Mouse (Mus musculus) bone marrow, adult 2 months (tissue): ENCODE data around the gene Dbh. TPM values are rescaled to one million over a fixed set of nuclear protein-coding genes. Genes with fewer than 3 reads are reported as not detected.

ENCODE experiments used
- H3K27ac ChIP-seq: fragments of 200-500 bp; 2 replicates; pipeline ENCODE4 v1.5.1; 2012; ENCODE audit warnings: low read depth, mild to moderate bottlenecking, control low read depth, inconsistent platforms, low read length; ENCODE audit not compliant: control insufficient read depth, poor library complexity, insufficient read depth
- H3K4me1 ChIP-seq: fragments of 200-500 bp; 2 replicates; pipeline ENCODE4 v1.6.1; 2011; ENCODE audit warnings: low read length; ENCODE audit not compliant: control insufficient read depth, insufficient read depth
- H3K4me3 ChIP-seq: fragments of 200-500 bp; replicated peaks from 2 replicates; pipeline ENCODE3; 2011; ENCODE audit warnings: mild to moderate bottlenecking, low read depth, low read length, control low read depth; ENCODE audit not compliant: control insufficient read depth
- CTCF ChIP-seq: fragments of 200-500 bp; IDR thresholded peaks from 2 replicates; pipeline ENCODE4 v1.5.1; 2011; ENCODE audit warnings: low read length, control low read depth; ENCODE audit not compliant: control insufficient read depth, insufficient read depth
- POLR2A ChIP-seq: fragments of 200-500 bp; IDR thresholded peaks from 2 replicates; pipeline ENCODE4 v1.6.1; 2011; ENCODE audit warnings: low read depth, mild to moderate bottlenecking, control low read depth, low read length, borderline replicate concordance; ENCODE audit not compliant: control insufficient read depth
- WGBS: fragments of 180-500 bp; shearing (Covaris S2); methylation state at CpG from one replicate; pipeline ENCODE4 v1.1.7; 2018; 5-methylcytosine and 5-hydroxymethylcytosine counted together
- polyA plus RNA-seq: library from polyadenylated mRNA; stranded (reverse); fragments of >200 nt; gene quantifications from 2 replicates; pipeline ENCODE4 v1.2.4, GENCODE M21; 2011; ENCODE audit warnings: low replicate concordance; ENCODE audit not compliant: missing spikeins, insufficient read depth, insufficient read length

Dbh gene
- polyA plus RNA-seq, 1 experiment, result not detected

- Histone ChIP-seq H3K27ac (no peak overlapping the region), H3K4me3 (no peak overlapping the region), H3K4me1 (no peaks in the 10 kb centered on the region)
- 89% methylated on average over 10 of the region's 10 CpGs for WGBS
- TF ChIP-seq POLR2A (no peak), CTCF (no peak)
Measured at GRCm38 (mm10) chr2:27205666-27206065, 40.6 kb downstream of the Dbh start.

- no peaks in the 10 kb centered on the region for H3K4me1 ChIP-seq
- no peak overlapping the region for H3K27ac ChIP-seq
- no peak overlapping the region for H3K4me3 ChIP-seq
- WGBS, result 84% methylated on average over 15 of the region's 15 CpGs
- no peak for TF ChIP-seq POLR2A
- TF ChIP-seq CTCF, result no peak
Measured at GRCm38 (mm10) chr2:27206128-27206797, 41.2 kb downstream of the Dbh start.

- TF ChIP-seq POLR2A (no peak), CTCF (no peak)
Measured at GRCm38 (mm10) chr2:27207126-27207525, 42.1 kb downstream of the Dbh start.

GRCm38 (mm10) chr2:27209370-27209769 is 44.3 kb downstream of the Dbh start:
- Histone ChIP-seq H3K4me1 (peaks cover 2% of the 10 kb centered on the region), H3K27ac (no peak overlapping the region), H3K4me3 (no peak overlapping the region)
- WGBS, result 67% methylated on average over 9 of the region's 9 CpGs
- TF ChIP-seq POLR2A (no peak), CTCF (no peak)

More at GRCm38 (mm10) chr2:27207126-27207525, 42.1 kb downstream of the Dbh start:
- Histone ChIP-seq H3K27ac (no peak overlapping the region), H3K4me3 (no peak overlapping the region), H3K4me1 (peaks cover 2% of the 10 kb centered on the region)
- WGBS, result 78% methylated on average over 5 of the region's 5 CpGs

GRCm38 (mm10) chr2:27209816-27210215 is 44.8 kb downstream of the Dbh start:
- no peak overlapping the region for H3K27ac ChIP-seq
- TF ChIP-seq CTCF (no peak), POLR2A (no peak)
- no peak overlapping the region for H3K4me3 ChIP-seq
- 25% methylated on average over 5 of the region's 5 CpGs for WGBS
- peaks cover 2% of the 10 kb centered on the region for H3K4me1 ChIP-seq

GRCm38 (mm10) chr2:27210255-27210654 is 45.2 kb downstream of the Dbh start:
- no peak for TF ChIP-seq POLR2A
- peak; percentile 71 for TF ChIP-seq CTCF
- peaks cover 2% of the 10 kb centered on the region for H3K4me1 ChIP-seq
- H3K4me3 ChIP-seq, result no peak overlapping the region
- no peak overlapping the region for H3K27ac ChIP-seq
- WGBS, result 49% methylated on average over 7 of the region's 7 CpGs

GRCm38 (mm10) chr2:27210676-27211210 is 45.7 kb downstream of the Dbh start:
- 44% methylated on average over 12 of the region's 12 CpGs for WGBS

GRCm38 (mm10) chr2:27211966-27212893 is 47.2 kb downstream of the Dbh start:
- WGBS, result 45% methylated on average over 8 of the region's 8 CpGs
- no peak overlapping the region for H3K27ac ChIP-seq
- no peak for TF ChIP-seq CTCF
- no peak for TF ChIP-seq POLR2A
- peaks cover 2% of the 10 kb centered on the region for H3K4me1 ChIP-seq
- H3K4me3 ChIP-seq, result no peak overlapping the region

More at GRCm38 (mm10) chr2:27210676-27211210, 45.7 kb downstream of the Dbh start:
- Histone ChIP-seq H3K4me3 (no peak overlapping the region), H3K4me1 (peaks cover 2% of the 10 kb centered on the region), H3K27ac (no peak overlapping the region)
- no peak for TF ChIP-seq POLR2A
- TF ChIP-seq CTCF, result no peak
